Mouse (Mus musculus) left cerebral cortex, adult 18-20 months (tissue): ENCODE data around the gene Wif1. TPM values are rescaled to one million over a fixed set of nuclear protein-coding genes. Genes with fewer than 3 reads are reported as not detected.

Source experiments
- DNase-seq, 2 experiments: peaks; one replicate each; pipeline ENCODE4 v3.0.0; 2021 to 2022; ENCODE audit warnings: low spot score in 2 of 2, mixed read lengths in 1 of 2
- total RNA-seq, 2 experiments: library from RNA; stranded (reverse); gene quantifications; 2 replicates each; pipeline ENCODE4 v1.2.3; 2021

Wif1 gene
- total RNA-seq, 2 experiments from 2014 or later: 1.3 to 1.7 TPM

GRCm38 (mm10) chr10:121067416-121067951 lies 33.7 kb downstream of the Wif1 start:
- no peak for DNase-seq

DNA sequence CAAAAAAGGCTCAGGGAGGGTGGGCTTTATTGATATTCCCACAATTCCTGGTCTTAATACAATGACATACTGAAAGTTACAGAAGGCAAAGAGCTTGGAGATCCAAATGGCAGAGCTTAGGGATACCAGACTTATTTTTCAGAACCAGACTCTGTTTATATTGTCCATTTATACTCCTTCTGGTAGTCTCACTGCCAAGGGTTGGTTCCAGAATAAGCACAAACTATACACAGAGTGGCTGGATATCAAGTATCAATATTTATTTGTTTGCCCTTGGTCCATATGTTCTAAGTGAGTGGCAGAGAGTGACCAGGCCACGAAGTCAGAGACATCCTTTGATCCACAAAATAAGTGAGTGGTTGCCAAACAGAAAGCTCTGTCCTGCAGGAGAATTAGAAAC lies 34.2 kb downstream of the Wif1 start:
- DNase-seq: no peak

DNA sequence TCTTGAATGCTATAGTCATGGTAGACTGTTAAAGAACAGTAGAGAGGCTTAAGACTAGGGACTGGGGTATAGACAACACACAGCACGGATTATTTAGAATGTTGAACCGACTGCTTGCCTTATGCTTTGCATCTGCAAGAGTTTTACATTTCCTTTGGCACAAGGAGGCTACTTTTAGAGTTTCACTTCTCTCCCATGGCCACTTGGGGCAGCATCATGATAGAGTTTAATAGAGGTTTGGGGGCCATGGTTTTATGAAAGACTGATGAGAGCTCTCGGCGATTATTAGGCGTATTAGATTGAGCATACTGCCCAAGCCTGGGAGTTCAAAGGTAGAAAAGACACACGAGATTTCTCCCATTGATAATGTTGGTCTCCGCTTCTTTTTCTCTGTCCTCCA lies 37.0 kb downstream of the Wif1 start:
- no peak for DNase-seq

DNA sequence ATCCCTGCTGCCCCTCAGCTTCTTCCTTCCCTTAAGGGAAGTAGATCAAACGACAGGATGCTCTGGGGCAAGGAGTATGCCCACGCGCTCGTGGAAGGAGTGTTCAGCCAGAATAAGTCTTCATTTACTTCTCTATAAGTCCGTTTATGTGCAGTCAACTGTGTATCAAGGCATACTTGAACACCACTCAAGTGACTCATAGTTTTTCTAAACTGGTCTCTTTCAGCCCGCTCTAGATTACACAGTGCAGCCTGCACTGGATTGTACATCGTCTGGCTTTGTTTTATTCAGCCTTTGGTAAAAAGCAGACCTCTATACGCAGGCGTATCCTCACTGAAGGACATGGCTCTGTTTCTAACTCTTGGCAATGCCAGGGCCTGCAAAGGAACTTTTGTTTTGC lies 46.7 kb downstream of the Wif1 start:
- DNase-seq: no peak

DNA sequence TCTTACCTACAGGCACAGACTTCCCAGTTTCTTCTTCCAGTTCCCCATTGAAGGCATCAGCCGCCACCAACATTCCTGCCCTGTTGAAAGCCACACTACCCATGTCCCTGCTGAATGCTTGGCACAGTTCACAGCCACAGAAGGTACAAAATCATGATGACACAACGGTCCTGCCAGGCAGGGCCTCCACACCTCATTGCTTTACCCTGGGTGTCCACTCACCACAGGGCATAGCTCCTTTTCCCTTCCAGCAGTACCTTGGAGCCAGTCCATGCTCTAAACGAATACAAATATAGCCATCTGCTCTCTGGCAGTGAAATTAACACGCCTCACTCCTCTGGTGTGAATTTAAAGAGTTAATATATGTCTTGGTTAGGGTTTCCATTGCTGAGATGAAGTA lies 49.1 kb downstream of the Wif1 start:
- no peak for DNase-seq

DNA sequence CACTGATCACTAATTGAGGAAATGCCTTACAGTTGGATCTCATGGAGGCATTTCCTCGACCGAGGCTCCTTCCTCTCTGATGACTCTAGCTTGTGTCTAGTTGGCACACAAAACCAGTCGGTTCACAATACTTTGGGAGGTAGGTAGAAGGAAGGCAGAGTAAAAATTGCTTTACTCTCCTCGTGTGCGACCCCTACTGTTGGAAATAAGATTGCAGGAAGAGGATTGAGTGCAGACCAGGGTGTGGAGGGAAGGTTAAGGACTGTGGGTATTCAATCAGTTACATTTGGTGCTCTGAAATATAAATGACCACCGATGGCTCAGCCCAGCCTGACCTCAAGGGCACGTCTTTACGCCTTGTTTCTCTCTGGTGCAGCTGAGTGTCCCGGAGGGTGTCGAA lies 49.8 kb downstream of the Wif1 start:
- no peak for DNase-seq

GRCm38 (mm10) chr10:121088679-121089078 lies 54.9 kb downstream of the Wif1 start:
- no peak for DNase-seq

DNA sequence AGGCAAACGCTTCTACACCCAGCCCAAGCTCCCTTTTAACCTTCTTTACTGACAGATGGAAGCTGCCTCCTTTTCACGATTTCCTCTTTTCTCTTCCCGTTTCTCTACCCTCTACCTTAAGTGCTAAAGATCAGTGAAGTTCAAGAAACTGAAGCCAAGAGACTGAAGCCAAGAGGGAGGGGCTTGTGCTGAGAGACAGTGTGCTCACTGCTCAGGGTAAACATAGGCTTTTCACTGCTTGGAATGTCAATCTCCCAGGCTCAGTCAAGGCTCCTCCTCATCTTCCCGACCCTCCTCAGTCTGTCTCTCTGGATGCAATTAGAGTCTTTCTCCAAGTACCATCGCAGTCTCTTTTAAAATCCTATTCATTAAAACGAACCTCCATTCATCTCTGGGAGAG lies 55.6 kb downstream of the Wif1 start:
- no peak for DNase-seq

DNA sequence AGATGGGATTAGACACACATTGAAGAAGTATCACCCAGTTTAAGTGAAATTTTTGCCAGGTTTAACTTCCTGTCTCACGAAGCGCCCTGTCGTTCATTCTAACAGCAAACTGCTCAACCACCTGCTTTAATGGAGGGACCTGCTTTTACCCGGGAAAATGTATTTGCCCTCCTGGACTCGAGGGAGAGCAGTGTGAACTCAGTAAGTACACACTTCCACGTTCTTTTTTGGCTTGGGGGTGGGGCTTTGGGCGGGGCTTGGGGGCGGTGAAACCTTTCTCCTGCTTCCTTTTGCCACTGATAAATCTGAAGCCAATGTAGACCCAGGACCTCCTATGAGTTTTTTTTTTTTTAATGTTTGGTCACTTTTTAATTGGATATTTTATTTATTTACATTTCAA lies 56.2 kb downstream of the Wif1 start:
- no peak for DNase-seq

GRCm38 (mm10) chr10:121095948-121096347 lies 62.2 kb downstream of the Wif1 start:
- DNase-seq: no peak

- DNase-seq: no peak
These were observed 64.5 kb downstream of the Wif1 start for GRCm38 (mm10) chr10:121098263-121098662.

- no peak for DNase-seq
These were observed 65.9 kb downstream of the Wif1 start for GRCm38 (mm10) chr10:121099658-121100057.

GRCm38 (mm10) chr10:121116115-121116514 lies 82.4 kb downstream of the Wif1 start:
- no peak for DNase-seq

DNA sequence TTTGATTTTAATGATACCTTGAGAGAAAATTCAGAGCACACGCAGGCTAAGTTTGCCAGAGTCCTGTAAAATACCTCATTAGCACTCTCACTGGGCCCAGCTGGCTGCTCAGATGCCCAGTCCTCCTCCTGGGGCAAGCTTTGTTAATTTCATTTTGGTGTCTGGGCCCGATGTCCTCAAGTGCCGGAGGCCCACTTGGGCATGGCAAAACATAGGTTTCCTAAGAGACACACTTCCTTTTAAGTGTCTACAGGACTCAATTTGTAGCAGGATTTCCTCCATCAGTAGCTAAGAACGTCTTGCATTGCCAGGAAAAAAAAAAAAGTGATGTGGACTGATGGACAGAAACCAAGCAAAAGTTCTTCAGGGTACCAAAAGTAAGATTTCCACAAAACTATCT lies 82.9 kb downstream of the Wif1 start:
- no peak for DNase-seq

GRCm38 (mm10) chr10:121120751-121121150 lies 87.0 kb downstream of the Wif1 start:
- no peak for DNase-seq

DNA sequence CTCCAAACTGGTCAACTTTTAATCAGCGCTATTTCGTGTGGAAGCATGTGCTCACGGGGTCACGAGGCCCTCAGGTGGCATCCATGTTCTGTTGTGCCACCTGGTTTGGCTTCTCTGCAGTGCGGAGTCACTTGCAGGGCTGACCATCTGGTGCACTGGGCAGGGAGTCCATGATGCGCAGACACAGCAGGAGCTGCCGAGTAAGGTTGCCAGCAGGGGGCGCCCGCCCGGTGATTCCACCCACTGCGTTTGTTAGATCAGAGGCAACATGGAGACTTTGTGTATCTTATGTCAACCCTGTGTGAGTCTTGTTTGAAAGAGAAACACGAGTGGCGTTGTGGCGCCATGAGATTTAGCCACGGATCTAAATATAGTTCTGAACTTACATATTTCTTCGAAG lies 90.7 kb downstream of the Wif1 start:
- DNase-seq: peak in 1 of 2 experiments; percentile 5

DNA sequence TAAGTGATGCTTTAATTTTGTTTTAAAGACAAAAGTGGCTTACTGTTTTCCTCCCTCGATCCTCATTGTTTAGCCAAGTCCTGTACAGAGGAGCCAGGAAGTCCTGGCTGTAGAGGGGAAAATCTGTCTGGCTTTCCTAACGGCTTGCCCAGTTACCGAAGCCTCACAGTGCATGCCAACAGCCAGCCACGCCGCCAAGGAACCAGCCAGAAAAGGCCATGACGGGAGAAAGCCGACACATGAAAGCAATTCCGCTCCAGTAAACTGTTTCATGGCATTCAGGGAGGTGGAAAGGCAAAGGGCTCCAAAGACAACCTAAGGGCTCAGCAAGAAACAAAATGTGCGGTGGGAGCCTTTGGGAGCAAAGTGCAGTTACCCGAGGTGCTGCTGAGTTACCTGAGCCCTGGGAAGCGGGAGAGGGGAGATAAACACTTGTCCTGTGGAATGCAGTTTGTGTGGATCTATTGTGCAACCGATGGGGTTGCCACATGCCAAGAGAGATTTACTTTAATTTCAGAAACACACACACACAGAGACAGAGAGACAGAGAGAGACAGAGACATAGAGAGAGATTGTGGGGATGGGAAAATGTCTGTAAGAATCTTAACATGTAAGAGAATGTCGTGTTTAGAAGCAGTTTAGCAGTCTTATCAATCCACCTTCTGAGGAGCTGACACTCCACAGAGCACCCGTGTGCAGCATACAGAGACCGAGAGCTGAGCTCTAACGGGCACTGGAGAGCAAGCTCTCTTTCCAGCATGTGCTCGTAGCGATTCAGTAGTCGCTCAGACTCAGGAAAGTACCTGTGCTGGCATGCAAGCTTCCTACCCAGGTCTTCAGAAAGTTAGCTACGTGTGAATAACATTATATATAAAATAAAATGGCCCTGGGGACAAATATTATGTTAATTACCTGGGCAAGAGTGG lies 95.5 kb downstream of the Wif1 start:
- DNase-seq: no peak

Other genes starting within 250 kb of the Wif1 start
- 1 to 10 TPM; 7.3 TPM for gene Msrb3, start 134.9 kb upstream of the Wif1 start, total RNA-seq
- 10 to 100 TPM; 37.1 to 41.3 TPM for gene Lemd3, start 54.6 kb upstream of the Wif1 start, total RNA-seq